Mouse (Mus musculus): ENCODE measurements around the gene Samsn1.

DNA sequence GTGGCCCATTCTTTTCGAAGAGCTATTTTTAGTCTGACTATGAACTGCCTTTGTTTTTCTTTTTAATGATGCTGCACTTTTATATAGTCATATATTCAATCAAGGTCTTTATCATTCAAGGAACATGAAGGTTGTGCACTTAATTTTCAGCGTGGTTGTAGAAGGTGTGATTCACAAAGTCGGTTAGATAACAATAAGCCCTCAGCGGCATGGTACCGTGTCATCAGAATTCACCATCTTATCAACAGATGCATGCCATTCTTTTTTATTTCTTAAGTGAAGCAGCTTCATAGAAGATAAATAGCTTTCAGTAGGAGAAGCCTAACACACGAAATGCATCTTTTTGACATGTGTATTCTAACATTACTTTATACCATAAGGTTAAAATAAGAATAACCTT is 154.7 kb downstream of the Samsn1 start:
- TF ChIP-seq CTCF (IDR thresholded peaks at IDR 0.05; ENCODE audit: control insufficient read depth, insufficient read depth, insufficient read length) (no peak), CEBPB (IDR thresholded peaks at IDR 0.05; ENCODE audit: low read depth) (no peak), MYOG (IDR thresholded peaks at IDR 0.05; ENCODE audit: control insufficient read depth, extremely low read depth, insufficient read length) (no peak)

All from C2C12 (cell line).